Mouse (Mus musculus) liver, adult 2 months (tissue): ENCODE measurements around the gene Zfp536.

Experiments
- CTCF ChIP-seq: fragments of 200-500 bp; IDR thresholded peaks from 2 replicates; pipeline ENCODE4 v1.5.1; 2011; ENCODE audit warnings: low read depth, low read length, control low read depth
- POLR2A ChIP-seq: fragments of 200-500 bp; IDR thresholded peaks from 2 replicates; pipeline ENCODE4 v1.6.1; 2011; ENCODE audit warnings: low read length, control low read depth; ENCODE audit not compliant: insufficient read depth; ENCODE audit errors: extremely low read depth

- TF ChIP-seq CTCF (no peak), POLR2A (no peak)
Observed at GRCm38 (mm10) chr7:37544011-37544410, 229.4 kb downstream of the Zfp536 start.
